ENCODE assay signal across 14 mouse cellular contexts in the genomic region with DNA sequence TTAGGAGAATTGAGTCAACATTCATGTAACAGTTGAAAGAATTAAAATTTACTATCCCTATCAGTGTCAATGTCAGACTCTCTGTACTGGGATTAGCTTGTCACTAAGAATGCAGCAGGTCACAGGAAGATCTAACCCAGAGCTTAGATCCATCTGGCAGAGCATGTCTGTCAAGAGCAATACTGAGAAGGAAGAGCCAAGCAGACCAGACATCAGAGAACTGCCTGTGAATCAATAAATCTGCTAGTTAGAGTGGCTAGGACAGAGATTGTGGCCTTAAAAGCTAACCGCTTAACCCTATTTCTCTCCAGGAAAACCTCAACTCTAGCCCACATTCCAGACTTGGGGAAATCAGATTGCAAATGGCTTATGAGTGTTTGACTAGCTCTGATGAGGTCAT. TPM values are rescaled to one million over a fixed set of nuclear protein-coding genes. Genes with fewer than 3 reads are reported as not detected.
DNase-seq lines count a peak whose midpoint lies in the region; ATAC-seq and TF ChIP-seq lines count a peak whose summit lies in the region.
"Had no signal": no experiment of that assay in that cellular context is flagged by ENCODE, and none has a peak within 500 bp of the region (broad histone marks: within the 10 kb centered on the region; RNA-seq: fewer than 3 reads in every experiment).

No protein-coding gene starts in this region.

- no peaks in the 10 kb centered on the region for H3K27me3 ChIP-seq in heart, embryonic 10.5 days (ENCODE audit: insufficient read depth, poor library complexity, severe bottlenecking)
- H3K27me3 ChIP-seq in heart, embryonic 14.5 days (ENCODE audit: control insufficient read depth, insufficient read depth, low read length), result no peaks in the 10 kb centered on the region
- H3K27me3 ChIP-seq in C2C12 (ENCODE audit: control insufficient read depth, insufficient read depth, insufficient read length) (no peaks in the 10 kb centered on the region), myocyte (ENCODE audit: control insufficient read depth, insufficient read depth, insufficient read length) (no peaks in the 10 kb centered on the region)
- H3K27me3 ChIP-seq: forebrain, embryonic 13.5 days; hindbrain, embryonic 13.5 days had no signal

- no peak overlapping the region for H3K4me2 ChIP-seq in heart, embryonic 14.5 days (ENCODE audit: low read length)
- no peak overlapping the region for H3K4me2 ChIP-seq in myocyte (ENCODE audit: low read depth)
- H3K4me2 ChIP-seq: forebrain, embryonic 13.5 days; hindbrain, embryonic 13.5 days had no signal

- no peak for DNase-seq in heart, embryonic 10.5 days (ENCODE audit: low spot score)
- DNase-seq in heart, postnatal 4 days, result no peak
- no peak for DNase-seq in heart, adult 9 months (ENCODE audit: low spot score in 2 of 2)
- DNase-seq: forebrain, postnatal 0 days; gastrocnemius, postnatal 36 days had no signal

- TF ChIP-seq CTCF in C2C12 (IDR thresholded peaks at IDR 0.05; ENCODE audit: control insufficient read depth, insufficient read depth, insufficient read length), result no peak

- H3ac ChIP-seq in C2C12 (ENCODE audit: control insufficient read depth, insufficient read length, low read depth) (no peak overlapping the region), myocyte (ENCODE audit: control insufficient read depth, insufficient read length) (no peak overlapping the region)

- no peak for ATAC-seq in heart, embryonic 14.5 days (ENCODE audit: insufficient number of reproducible peaks, insufficient read depth, low FRiP score, low read depth)
- ATAC-seq: forebrain, embryonic 13.5 days; forebrain, postnatal 0 days; hindbrain, postnatal 0 days had no signal

- no peak overlapping the region for H3K9ac ChIP-seq in heart, embryonic 14.5 days (ENCODE audit: low read length)
- H3K9ac ChIP-seq: forebrain, embryonic 13.5 days; forebrain, postnatal 0 days; hindbrain, embryonic 13.5 days had no signal

- no peak overlapping the region for H3K4me3 ChIP-seq in heart, embryonic 10.5 days
- no peak overlapping the region for H3K4me3 ChIP-seq in heart, embryonic 14.5 days (ENCODE audit: control insufficient read depth in 1 of 2, insufficient read depth in 1 of 2, low read depth in 1 of 2, low read length in 2 of 2)
- H3K4me3 ChIP-seq in C2C12 (ENCODE audit: insufficient read depth, poor library complexity, severe bottlenecking) (no peak overlapping the region), myocyte (no peak overlapping the region)
- H3K4me3 ChIP-seq: embryonic facial prominence, embryonic 10.5 days; forebrain, embryonic 13.5 days; hindbrain, embryonic 13.5 days had no signal

- TF ChIP-seq POLR2A in myocyte (IDR thresholded peaks at IDR 0.05; ENCODE audit: insufficient read length, low read depth), result no peak

- H3K79me3 ChIP-seq in C2C12 (ENCODE audit: low read depth), result no peaks in the 10 kb centered on the region

- peak overlapping the region; percentile 31; the same call in 1 of the 2 replicates for H3K27ac ChIP-seq in heart, embryonic 10.5 days
- H3K27ac ChIP-seq in heart, embryonic 14.5 days (replicated peaks in 1 of 2; ENCODE audit: control insufficient read depth in 1 of 2, insufficient read depth in 1 of 2, low read depth in 2 of 2, low read length in 2 of 2), result peak overlapping the region; percentile 63 to 83
- H3K27ac ChIP-seq: embryonic facial prominence, embryonic 10.5 days; forebrain, embryonic 13.5 days; hindbrain, postnatal 0 days had no signal

- 90% methylated on average over 1 of the region's 1 CpGs for WGBS in heart, embryonic 10.5 days
- 59% methylated on average over 1 of the region's 1 CpGs for WGBS in heart, embryonic 14.5 days

- no peaks in the 10 kb centered on the region for H3K9me3 ChIP-seq in heart, embryonic 10.5 days
- no peaks in the 10 kb centered on the region for H3K9me3 ChIP-seq in heart, embryonic 14.5 days (ENCODE audit: control insufficient read depth, low read length)
- H3K9me3 ChIP-seq: embryonic facial prominence, embryonic 10.5 days; forebrain, embryonic 13.5 days; hindbrain, embryonic 13.5 days had no signal

- H3K4me1 ChIP-seq in heart, embryonic 10.5 days, result peaks cover 35% of the 10 kb centered on the region
- H3K4me1 ChIP-seq in heart, embryonic 14.5 days (ENCODE audit: control insufficient read depth in 2 of 2, insufficient read depth in 2 of 2, low read length in 2 of 2), result peaks cover 8 to 46% of the 10 kb centered on the region in 2 experiments

- peaks cover 17% of the 10 kb centered on the region for H3K79me2 ChIP-seq in C2C12 (ENCODE audit: control insufficient read depth, insufficient read depth)
- H3K79me2 ChIP-seq in myocyte (ENCODE audit: control insufficient read depth, insufficient read depth), result peaks cover 21% of the 10 kb centered on the region

- peaks cover 61% of the 10 kb centered on the region for H3K36me3 ChIP-seq in heart, embryonic 10.5 days
- H3K36me3 ChIP-seq in heart, embryonic 14.5 days (ENCODE audit: control insufficient read depth, insufficient read depth, low read length), result peaks cover 84% of the 10 kb centered on the region
- H3K36me3 ChIP-seq in C2C12 (ENCODE audit: control insufficient read depth, insufficient read depth) (peaks cover 92% of the 10 kb centered on the region), myocyte (ENCODE audit: control insufficient read depth, insufficient read depth) (peaks cover 96% of the 10 kb centered on the region)

TF ChIP-seq in C2C12, 6 proteins besides CTCF, POLR2A, EP300 and RAD21:
- TF ChIP-seq USF1 (IDR thresholded peaks at IDR 0.05; ENCODE audit: low read depth), result no peak
- TF ChIP-seq CEBPB (IDR thresholded peaks at IDR 0.05; ENCODE audit: low read depth), result no peak
- TF ChIP-seq FOSL1 (IDR thresholded peaks at IDR 0.05; ENCODE audit: insufficient read depth, low read length, poor library complexity, severe bottlenecking), result no peak
- TF ChIP-seq MYOD1 (IDR thresholded peaks at IDR 0.05; ENCODE audit: control insufficient read depth, insufficient read length, low read depth), result peak; percentile 80
TF ChIP-seq in C2C12: peak in this region for 1.

TF ChIP-seq in myocyte, 11 proteins besides CTCF, POLR2A, EP300 and RAD21:
- TF ChIP-seq POLR2AphosphoS2 (IDR thresholded peaks at IDR 0.05; ENCODE audit: insufficient read length, low read depth), result no peak
- TF ChIP-seq REST (IDR thresholded peaks at IDR 0.05; ENCODE audit: insufficient read depth, insufficient read length), result no peak
- TF ChIP-seq SRF (IDR thresholded peaks at IDR 0.05; ENCODE audit: control insufficient read depth, insufficient read length, low read depth), result no peak
- TF ChIP-seq MYOG (IDR thresholded peaks at IDR 0.05; ENCODE audit: control insufficient read depth in 1 of 3, insufficient read depth in 1 of 3, insufficient read length in 2 of 3, low read depth in 2 of 3), result no peak
- TF ChIP-seq TCF12 (IDR thresholded peaks at IDR 0.05; ENCODE audit: insufficient read depth, poor library complexity, severe bottlenecking), result peak; percentile 2
- TF ChIP-seq USF1 (IDR thresholded peaks at IDR 0.05; ENCODE audit: low read depth), result no peak
- peak in 1 of 3 experiments; percentile 33 for TF ChIP-seq MYOD1 (IDR thresholded peaks at IDR 0.05; ENCODE audit: control insufficient read depth in 1 of 3, insufficient read length in 2 of 3, low read depth in 2 of 3)
- no peak for TF ChIP-seq TCF3 (IDR thresholded peaks at IDR 0.05; ENCODE audit: insufficient read length, low read depth)
- no peak for TF ChIP-seq CEBPB (IDR thresholded peaks at IDR 0.05; ENCODE audit: insufficient read depth, poor library complexity, severe bottlenecking)
- no peak for TF ChIP-seq E2F4 (IDR thresholded peaks at IDR 0.05; ENCODE audit: insufficient read depth)
- TF ChIP-seq MAX (IDR thresholded peaks at IDR 0.05; ENCODE audit: low read depth), result no peak
TF ChIP-seq in myocyte: peak in this region for 2.

RNA-seq across cellular contexts. Expression of a gene that starts 36.0 kb away (rescaled TPM):
- 29.5 and 90.1 TPM in 2 replicates for polyA plus RNA-seq in heart, embryonic 10.5 days (2016; fragmentation: Nextera tagmentation; extraction: Ambion mirVana)
- 1,000 to 10,000 TPM; 6,207 to 7,219 TPM for total RNA-seq in heart, postnatal 4 days (2021)
- 807 and 810 TPM in 2 replicates for polyA plus RNA-seq in heart, embryonic 14.5 days (2014; fragmentation: Nextera tagmentation; extraction: Ambion mirVana)
- polyA plus RNA-seq in C2C12 (2012; fragmentation: generic; extraction: Trizol) (3.1 TPM), myocyte (2012; fragmentation: generic; extraction: Trizol) (1,055 TPM)
- total RNA-seq: ES-E14; hematopoietic stem cell, adult 5-6 weeks; hindbrain, postnatal 0 days had no signal
- polyA plus RNA-seq: forebrain, embryonic 13.5 days had no signal

RNA-seq across cellular contexts. Expression of a gene that starts 42.0 kb away (rescaled TPM):
- polyA plus RNA-seq in heart, embryonic 10.5 days (2016; fragmentation: Nextera tagmentation; extraction: Ambion mirVana), result 0.27 and 0.77 TPM in 2 replicates
- total RNA-seq in heart, postnatal 4 days (2021), result under 1 TPM; 0.62 to 0.65 TPM
- 0.19 TPM in 2 replicates for polyA plus RNA-seq in heart, embryonic 14.5 days (2014; fragmentation: Nextera tagmentation; extraction: Ambion mirVana)
- 0.06 TPM for polyA plus RNA-seq in C2C12 (2012; fragmentation: generic; extraction: Trizol)
- 4.8 TPM for polyA plus RNA-seq in myocyte (2012; fragmentation: generic; extraction: Trizol)
- total RNA-seq: hematopoietic stem cell, adult 5-6 weeks had no signal
- polyA plus RNA-seq: forebrain, embryonic 13.5 days; forebrain, postnatal 0 days; hindbrain, embryonic 13.5 days; hindbrain, postnatal 0 days had no signal
